Mouse (Mus musculus): ENCODE data around the gene Ubtd2. TPM values are rescaled to one million over a fixed set of nuclear protein-coding genes. Genes with fewer than 3 reads are reported as not detected.
A peak's percentile ranks its signal among the peaks of the same experiment; 100 is the strongest.

Ubtd2 gene
- total RNA-seq, 2 experiments from 2014 or later, result 9.3 to 12.1 TPM

GRCm38 (mm10) chr11:32564629-32565028 lies 109.5 kb downstream of the Ubtd2 start:
- peak overlapping the region; percentile 74 for H3K27ac ChIP-seq
- no peak for TF ChIP-seq CTCF (IDR thresholded peaks at IDR 0.05)
- intact Hi-C loops (cut with DNase I), result no loop called here
- H3K4me3 ChIP-seq, result peak overlapping the region; percentile 9; the same call in 1 of the 2 replicates
- no peak for DNase-seq

GRCm38 (mm10) chr11:32565088-32565487 lies 109.9 kb downstream of the Ubtd2 start:
- Histone ChIP-seq H3K4me3 (peak overlapping the region; percentile 9; the same call in 1 of the 2 replicates), H3K27ac (peak overlapping the region; percentile 74)
- TF ChIP-seq CTCF (IDR thresholded peaks at IDR 0.05), result no peak
- peak; percentile 65 for DNase-seq
- intact Hi-C loops (cut with DNase I), result no loop called here

- DNase-seq, result no peak
- TF ChIP-seq CTCF (IDR thresholded peaks at IDR 0.05), result no peak
- H3K27ac ChIP-seq, result peak overlapping the region; percentile 38; the same call in 1 of the 2 replicates
- no peak overlapping the region for H3K4me3 ChIP-seq
- intact Hi-C loops (cut with DNase I), result no loop called here
Observed at GRCm38 (mm10) chr11:32566184-32566583, 111.0 kb downstream of the Ubtd2 start.

Other genes with a start within 250 kb of the Ubtd2 start
- 1 to 10 TPM; 9.5 to 9.7 TPM for gene Snrnp25, start 250.0 kb upstream of the Ubtd2 start, total RNA-seq (2021)
- 10 to 100 TPM; 17.9 to 19.9 TPM for gene Rhbdf1, start 233.1 kb upstream of the Ubtd2 start, total RNA-seq (2021)
- 1 to 10 TPM; 3.1 to 5.3 TPM for gene Mpg, start 228.9 kb upstream of the Ubtd2 start, total RNA-seq (2021)
- gene Nprl3, start 187.7 kb upstream of the Ubtd2 start, total RNA-seq (2021), result 10 to 100 TPM; 25.6 to 29.6 TPM
- not detected for gene Hba-x, start 179.0 kb upstream of the Ubtd2 start, total RNA-seq (2021)
- 100 to 1,000 TPM; 219 to 309 TPM for gene Hba-a1, start 171.9 kb upstream of the Ubtd2 start, total RNA-seq (2021)
- gene Hbq1b, start 168.4 kb upstream of the Ubtd2 start, total RNA-seq (2021), result not detected
- gene Hba-a2, start 158.9 kb upstream of the Ubtd2 start, total RNA-seq (2021), result 100 to 1,000 TPM; 153 to 208 TPM
- gene Hbq1a, start 155.3 kb upstream of the Ubtd2 start, total RNA-seq (2021), result not detected
- gene Sh3pxd2b, start 107.5 kb upstream of the Ubtd2 start, total RNA-seq (2021), result 1 to 10 TPM; 2.5 to 7.1 TPM
- 1 to 10 TPM; 1.0 to 2.0 TPM for gene Efcab9, start 76.7 kb downstream of the Ubtd2 start, total RNA-seq (2021)
- 1 to 10 TPM; 1.9 to 3.8 TPM for gene Stk10, start 77.9 kb downstream of the Ubtd2 start, total RNA-seq (2021)
- gene Fbxw11, start 187.4 kb downstream of the Ubtd2 start, total RNA-seq (2021), result 10 to 100 TPM; 56.9 to 68.9 TPM